Mouse (Mus musculus) midbrain, embryonic 11.5 days (tissue): ENCODE measurements around the gene Ssty2. TPM values are rescaled to one million over a fixed set of nuclear protein-coding genes. Genes with fewer than 3 reads are reported as not detected.
"Not testable (repeated sequence)": the region's sequence is repeated elsewhere in the genome, so short reads cannot be mapped to it uniquely, and the experiment has no call there.

Experiments
- ATAC-seq: fragments of 200-750 bp; cut with Nextera tagmentation; 2 replicates; pipeline ENCODE4 v1.8.0; 2017; ENCODE audit warnings: moderate TSS enrichment, moderate library complexity; ENCODE audit not compliant: low FRiP score
- DNase-seq: peaks from one replicate; pipeline ENCODE4 v3.0.0; 2015; ENCODE audit warnings: low spot score; ENCODE audit errors: missing footprints
- H3K27ac ChIP-seq: fragments of 300-500 bp; sonication (generic); 2 replicates; pipeline ENCODE4 v1.5.1; 2014; ENCODE audit warnings: low read depth, low read length
- H3K27me3 ChIP-seq: fragments of 300-500 bp; sonication (generic); 2 replicates; pipeline ENCODE4 v1.6.1; 2014; ENCODE audit warnings: mild to moderate bottlenecking, low read length, moderate library complexity, mixed read lengths; ENCODE audit not compliant: control insufficient read depth, insufficient read depth
- H3K36me3 ChIP-seq: fragments of 300-500 bp; sonication (generic); 2 replicates; pipeline ENCODE4 v1.6.1; 2014; ENCODE audit warnings: mild to moderate bottlenecking, low read length, moderate library complexity, mixed read lengths; ENCODE audit not compliant: control insufficient read depth, insufficient read depth
- H3K4me1 ChIP-seq: fragments of 300-500 bp; sonication (generic); 2 replicates; pipeline ENCODE4 v1.6.1; 2014; ENCODE audit warnings: low read length; ENCODE audit not compliant: control insufficient read depth, insufficient read depth
- H3K4me2 ChIP-seq: fragments of 300-500 bp; sonication (generic); 2 replicates; pipeline ENCODE4 v1.6.1; 2014; ENCODE audit warnings: mild to moderate bottlenecking, moderate library complexity
- H3K4me3 ChIP-seq: fragments of 300-500 bp; sonication (generic); 2 replicates; pipeline ENCODE4 v1.5.1; 2014; ENCODE audit warnings: low read depth, low read length
- H3K9ac ChIP-seq: fragments of 300-500 bp; sonication (generic); 2 replicates; pipeline ENCODE4 v1.6.1; 2014; ENCODE audit warnings: low read length
- H3K9me3 ChIP-seq: fragments of 300-500 bp; sonication (generic); 2 replicates; pipeline ENCODE4 v1.6.1; 2016; ENCODE audit warnings: low read length; ENCODE audit not compliant: control insufficient read depth
- WGBS: fragments of 180-500 bp; shearing (Covaris S2); extraction: QIAGEN DNeasy Blood & Tissue Kit; methylation state at CpG from one replicate; pipeline ENCODE4 v1.1.7; 2014; 5-methylcytosine and 5-hydroxymethylcytosine counted together
- polyA plus RNA-seq: library from polyadenylated mRNA; unstranded; fragments of >200 nt; fragmentation: Nextera tagmentation; extraction: Ambion mirVana; gene quantifications from 2 replicates; pipeline ENCODE4 v1.2.1, GENCODE M21; 2014

Gene Ssty2
- polyA plus RNA-seq, result not detected in 2 replicates

DNA sequence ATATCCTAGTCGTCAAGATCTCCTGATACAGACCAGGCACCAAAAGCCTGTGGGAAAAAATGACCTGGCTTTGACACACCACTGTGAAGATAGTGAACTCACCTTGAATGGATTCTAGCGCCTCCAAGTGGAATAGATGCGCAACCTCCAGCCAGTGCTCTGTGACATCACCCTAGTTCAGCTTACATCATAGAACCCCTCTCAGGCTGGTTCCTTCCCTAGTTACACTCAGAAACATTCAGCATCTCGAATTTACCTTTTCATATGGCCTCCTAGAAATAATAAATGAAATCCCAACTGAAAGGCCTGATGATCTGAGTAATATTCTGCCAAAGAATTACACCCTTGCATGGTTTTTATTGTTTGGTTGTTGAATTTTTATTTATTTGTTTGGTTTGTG lies at the start of gene Ssty2:
Ssty2 (minus strand) TSS at position 101 of the 400 bp plus-strand sequence.
- H3K4me1 ChIP-seq, H3K27ac ChIP-seq, H3K27me3 ChIP-seq, H3K4me2 ChIP-seq, ATAC-seq, H3K9me3 ChIP-seq, DNase-seq, H3K9ac ChIP-seq, H3K36me3 ChIP-seq, H3K4me3 ChIP-seq: not testable (repeated sequence)
- WGBS, result no CpG with 5 or more reads among the region's 4 CpGs
